32 mouse cellular contexts compared by ENCODE assay signal in the genomic region with DNA sequence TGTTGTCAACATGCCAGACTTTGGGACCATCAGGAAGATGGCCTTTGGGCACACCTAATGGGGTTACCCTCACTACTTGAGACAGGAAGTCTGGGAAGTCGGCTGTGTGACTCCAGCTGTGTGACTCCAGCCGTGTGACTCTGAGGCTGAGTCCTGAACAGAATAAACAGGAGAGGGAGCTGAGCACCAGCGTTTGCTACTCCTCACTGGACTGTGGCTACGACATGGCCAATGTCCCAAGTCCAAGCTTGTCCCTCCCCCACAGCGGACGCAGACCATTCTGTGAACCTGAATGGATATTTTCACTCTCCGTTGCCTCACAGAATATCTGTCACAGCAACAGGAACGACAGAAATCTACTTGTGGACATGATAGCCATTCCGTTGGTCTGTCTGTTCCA. TPM values are rescaled to one million over a fixed set of nuclear protein-coding genes. Genes with fewer than 3 reads are reported as not detected.
DNase-seq lines count a peak whose midpoint lies in the region; ATAC-seq and TF ChIP-seq lines count a peak whose summit lies in the region.
"Had no signal": no experiment of that assay in that cellular context is flagged by ENCODE, and none has a peak within 500 bp of the region (broad histone marks: within the 10 kb centered on the region; RNA-seq: fewer than 3 reads in every experiment).

No protein-coding gene starts in this region.

- no peaks in the 10 kb centered on the region for H3K36me3 ChIP-seq in liver, embryonic 12.5 days
- H3K36me3 ChIP-seq in liver, embryonic 14.5 days (replicated peaks; ENCODE audit: control insufficient read depth, insufficient read depth, low read depth) = no peaks in the 10 kb centered on the region

- H3K4me2 ChIP-seq in liver, embryonic 12.5 days = no peak overlapping the region
- H3K4me2 ChIP-seq in liver, embryonic 14.5 days (ENCODE audit: low read depth) = no peak overlapping the region
- H3K4me2 ChIP-seq: heart, embryonic 13.5 days; hindbrain, embryonic 14.5 days; limb, embryonic 13.5 days; midbrain, embryonic 13.5 days; neural tube, embryonic 13.5 days had no signal

- DNase-seq in liver = no peak
- DNase-seq in kidney, postnatal 14 days = peak; percentile 59
- no peak for DNase-seq in liver, embryonic 14.5 days (ENCODE audit: low read depth in 3 of 3, low spot score in 3 of 3)
- no peak for DNase-seq in layer of hippocampus, adult 18-20 months (ENCODE audit: low spot score in 2 of 2)
- no peak for DNase-seq in spleen, adult 18-20 months
- DNase-seq in adrenal gland, adult (ENCODE audit: inconsistent age in 2 of 2, low spot score in 1 of 2) = no peak
- DNase-seq: adrenal gland, adult 8-10 months; B cell, adult 2 months; cerebellum, adult 2 months; cerebellum, postnatal 14 days; forebrain, postnatal 0 days; gastrocnemius, postnatal 10 days; heart, postnatal 10 days; lung, adult 2 months; lung, postnatal 10 days; right cerebral cortex, postnatal 4 days had no signal

- 68% methylated on average over 9 of the region's 9 CpGs for WGBS in liver, embryonic 12.5 days (ENCODE audit: insufficient replicate concordance)
- WGBS in liver, embryonic 14.5 days (ENCODE audit: insufficient replicate concordance) = 53% methylated on average over 9 of the region's 9 CpGs

- no peak for TF ChIP-seq EP300 in liver, embryonic 14.5 days (IDR thresholded peaks at IDR 0.05; ENCODE audit: low read depth)

- H3K9ac ChIP-seq in liver, embryonic 12.5 days = no peak overlapping the region
- H3K9ac ChIP-seq in liver, embryonic 14.5 days (replicated peaks) = no peak overlapping the region
- H3K9ac ChIP-seq: forebrain, postnatal 0 days; heart, embryonic 13.5 days; hindbrain, embryonic 14.5 days; limb, embryonic 13.5 days; midbrain, embryonic 13.5 days; neural tube, embryonic 13.5 days had no signal

- H3K9me3 ChIP-seq in liver, embryonic 12.5 days (replicated peaks) = peaks cover 5% of the 10 kb centered on the region
- H3K9me3 ChIP-seq in liver, embryonic 14.5 days (ENCODE audit: control insufficient read depth, low read length) = peaks cover 4% of the 10 kb centered on the region; the same call in 1 of the 2 replicates
- H3K9me3 ChIP-seq: heart, embryonic 13.5 days; midbrain, embryonic 13.5 days; neural tube, embryonic 13.5 days had no signal

- H3K27me3 ChIP-seq in liver, embryonic 12.5 days (replicated peaks) = no peaks in the 10 kb centered on the region
- H3K27me3 ChIP-seq in liver, embryonic 14.5 days (ENCODE audit: control insufficient read depth, insufficient read depth, low read length) = no peaks in the 10 kb centered on the region
- H3K27me3 ChIP-seq: CH12.LX; heart, embryonic 13.5 days; limb, embryonic 13.5 days; midbrain, embryonic 13.5 days; neural tube, embryonic 13.5 days had no signal

- H3K4me1 ChIP-seq in liver, embryonic 12.5 days = peaks cover 4% of the 10 kb centered on the region; the same call in 1 of the 2 replicates
- H3K4me1 ChIP-seq in liver, embryonic 14.5 days (replicated peaks; ENCODE audit: control insufficient read depth in 2 of 2, insufficient read depth in 2 of 2, low read length in 1 of 2) = no peaks in the 10 kb centered on the region
- H3K4me1 ChIP-seq: heart, embryonic 13.5 days; midbrain, embryonic 13.5 days; neural tube, embryonic 13.5 days had no signal

- no peak overlapping the region for H3K27ac ChIP-seq in liver, embryonic 12.5 days
- H3K27ac ChIP-seq in liver, embryonic 14.5 days = no peak overlapping the region
- H3K27ac ChIP-seq: heart, embryonic 13.5 days; hindbrain, embryonic 14.5 days; left cerebral cortex, adult 2 months; limb, embryonic 13.5 days; macrophage; midbrain, embryonic 13.5 days; neural tube, embryonic 13.5 days had no signal

- ATAC-seq in liver, embryonic 12.5 days = peak; percentile 36; the same call in 1 of the 2 replicates
- ATAC-seq in liver, embryonic 14.5 days (ENCODE audit: insufficient read depth) = peak; percentile 35; the same call in 1 of the 2 replicates
- ATAC-seq: activated CD4-positive, CD25-positive, alpha-beta regulatory T cell, adult 4 months; forebrain, postnatal 0 days; inflammation-experienced regulatory T-cells, adult 6 months; midbrain, embryonic 13.5 days had no signal

- H3K4me3 ChIP-seq in liver, embryonic 12.5 days = no peak overlapping the region
- no peak overlapping the region for H3K4me3 ChIP-seq in liver, embryonic 14.5 days (ENCODE audit: insufficient read depth in 1 of 2, low read depth in 2 of 2, low read length in 2 of 2)
- H3K4me3 ChIP-seq: erythroblast, embryonic 14.5 days; heart, embryonic 13.5 days; left cerebral cortex, adult 2 months; limb, embryonic 13.5 days; midbrain, embryonic 13.5 days; neural tube, embryonic 13.5 days had no signal

- TF ChIP-seq CTCF in liver, embryonic 14.5 days (IDR thresholded peaks at IDR 0.05; ENCODE audit: low read depth) = no peak

RNA-seq across cellular contexts. Expression of gene Fbxl2, which starts 39.2 kb away (rescaled TPM):
- 1.1 and 1.3 TPM in 2 replicates for polyA plus RNA-seq in liver, embryonic 12.5 days (2016; fragmentation: Nextera tagmentation; extraction: Ambion mirVana)
- 0.57 and 0.75 TPM in 2 replicates for polyA plus RNA-seq in liver, embryonic 14.5 days (2012; rRNA removed)
- polyA plus RNA-seq in liver, embryonic 14.5 days (2014; fragmentation: Nextera tagmentation; extraction: Ambion mirVana) = 0.80 and 0.88 TPM in 2 replicates
- 10 to 100 TPM; 32.5 to 33.1 TPM for total RNA-seq in layer of hippocampus, adult 18-20 months (2021)
- polyA plus RNA-seq: erythroblast, embryonic 14.5 days had no signal

RNA-seq across cellular contexts. Expression of gene Susd5, which starts 50.1 kb away (rescaled TPM):
- polyA plus RNA-seq in liver, embryonic 12.5 days (2016; fragmentation: Nextera tagmentation; extraction: Ambion mirVana) = 0.05 TPM in 1 of 2 replicates, not detected in the other
- polyA plus RNA-seq in liver, embryonic 14.5 days (2012; rRNA removed) = 0.01 TPM in 2 replicates
- polyA plus RNA-seq in liver, embryonic 14.5 days (2014; fragmentation: Nextera tagmentation; extraction: Ambion mirVana) = not detected in 2 replicates
- 1 to 10 TPM; 3.0 to 3.7 TPM for total RNA-seq in layer of hippocampus, adult 18-20 months (2021)
- total RNA-seq: CH12.LX; hematopoietic stem cell, adult 5-6 weeks; megakaryocyte-erythroid progenitor cell, adult 5-6 weeks had no signal
- polyA plus RNA-seq: activated CD4-positive, CD25-positive, alpha-beta regulatory T cell, adult 4 months; erythroblast, embryonic 14.5 days; forebrain, embryonic 11.5 days; inflammation-experienced regulatory T-cells, adult 6 months; macrophage; thymus, postnatal 0 days had no signal
